Mouse (Mus musculus): ENCODE data around the gene Htatip2. TPM values are rescaled to one million over a fixed set of nuclear protein-coding genes. Genes with fewer than 3 reads are reported as not detected.
A peak's percentile ranks its signal among the peaks of the same experiment; 100 is the strongest.

Htatip2 gene
- polyA plus RNA-seq (2011; ENCODE audit: insufficient read depth, insufficient read length, low replicate concordance, missing spikeins): 22.5 and 30.4 TPM in 2 replicates

- Histone ChIP-seq H3K4me3 (replicated peaks; ENCODE audit: control insufficient read depth, low read depth, low read length) (peak within 1 kb of the TSS; percentile 79), H3K4me1 (ENCODE audit: control insufficient read depth, insufficient read depth, low read length) (peaks cover 2% of the 10 kb centered on the region; the same call in 1 of the 2 replicates), H3K27ac (ENCODE audit: control insufficient read depth, insufficient read depth, low read depth, low read length, poor library complexity) (peak within 1 kb of the TSS; percentile 81)
- 1% methylated on average over 42 of the region's 42 CpGs for WGBS
- TF ChIP-seq POLR2A (IDR thresholded peaks at IDR 0.05; ENCODE audit: borderline replicate concordance, control insufficient read depth, low read depth, low read length) (peak; percentile 82; the same call in 1 of the 2 replicates), CTCF (IDR thresholded peaks at IDR 0.05; ENCODE audit: control insufficient read depth, insufficient read depth, low read length) (no peak; the same call in 1 of the 2 replicates)
These were observed at the start of gene Htatip2 for GRCm38 (mm10) chr7:49758934-49759571. TSS of gene Htatip2 (plus strand) at chr7:49759115.

GRCm38 (mm10) chr7:49709381-49710021 lies 49.4 kb upstream of the Htatip2 start:
- Histone ChIP-seq H3K27ac (ENCODE audit: control insufficient read depth, insufficient read depth, low read depth, low read length, poor library complexity) (no peak overlapping the region), H3K4me3 (replicated peaks; ENCODE audit: control insufficient read depth, low read depth, low read length) (no peak overlapping the region), H3K4me1 (ENCODE audit: control insufficient read depth, insufficient read depth, low read length) (no peaks in the 10 kb centered on the region)
- 61% methylated on average over 9 of the region's 9 CpGs for WGBS
- TF ChIP-seq CTCF (IDR thresholded peaks at IDR 0.05; ENCODE audit: control insufficient read depth, insufficient read depth, low read length): no peak
- no peak for TF ChIP-seq POLR2A (IDR thresholded peaks at IDR 0.05; ENCODE audit: borderline replicate concordance, control insufficient read depth, low read depth, low read length)

- Histone ChIP-seq H3K27ac (ENCODE audit: control insufficient read depth, insufficient read depth, low read depth, low read length, poor library complexity) (no peak overlapping the region), H3K4me1 (ENCODE audit: control insufficient read depth, insufficient read depth, low read length) (no peaks in the 10 kb centered on the region), H3K4me3 (replicated peaks; ENCODE audit: control insufficient read depth, low read depth, low read length) (no peak overlapping the region)
- TF ChIP-seq CTCF (IDR thresholded peaks at IDR 0.05; ENCODE audit: control insufficient read depth, insufficient read depth, low read length) (no peak), POLR2A (IDR thresholded peaks at IDR 0.05; ENCODE audit: borderline replicate concordance, control insufficient read depth, low read depth, low read length) (no peak)
- WGBS: 77% methylated on average over 15 of the region's 15 CpGs
These were observed 40.8 kb upstream of the Htatip2 start for GRCm38 (mm10) chr7:49717942-49718733.

GRCm38 (mm10) chr7:49734342-49734741 lies 24.6 kb upstream of the Htatip2 start:
- TF ChIP-seq CTCF (IDR thresholded peaks at IDR 0.05; ENCODE audit: control insufficient read depth, insufficient read depth, low read length): no peak
- TF ChIP-seq POLR2A (IDR thresholded peaks at IDR 0.05; ENCODE audit: borderline replicate concordance, control insufficient read depth, low read depth, low read length): no peak
- Histone ChIP-seq H3K27ac (ENCODE audit: control insufficient read depth, insufficient read depth, low read depth, low read length, poor library complexity) (no peak overlapping the region), H3K4me1 (ENCODE audit: control insufficient read depth, insufficient read depth, low read length) (no peaks in the 10 kb centered on the region), H3K4me3 (replicated peaks; ENCODE audit: control insufficient read depth, low read depth, low read length) (no peak overlapping the region)
- 66% methylated on average over 4 of the region's 4 CpGs for WGBS

- H3K4me1 ChIP-seq (ENCODE audit: control insufficient read depth, insufficient read depth, low read length): no peaks in the 10 kb centered on the region
- no peak overlapping the region for H3K4me3 ChIP-seq (replicated peaks; ENCODE audit: control insufficient read depth, low read depth, low read length)
- WGBS: 86% methylated on average over 8 of the region's 8 CpGs
- no peak overlapping the region for H3K27ac ChIP-seq (ENCODE audit: control insufficient read depth, insufficient read depth, low read depth, low read length, poor library complexity)
- TF ChIP-seq CTCF (IDR thresholded peaks at IDR 0.05; ENCODE audit: control insufficient read depth, insufficient read depth, low read length): no peak
- no peak for TF ChIP-seq POLR2A (IDR thresholded peaks at IDR 0.05; ENCODE audit: borderline replicate concordance, control insufficient read depth, low read depth, low read length)
These were observed 19.5 kb upstream of the Htatip2 start for GRCm38 (mm10) chr7:49739448-49739847.

GRCm38 (mm10) chr7:49741474-49741873 lies 17.4 kb upstream of the Htatip2 start:
- 5% methylated on average over 5 of the region's 5 CpGs for WGBS
- Histone ChIP-seq H3K27ac (ENCODE audit: control insufficient read depth, insufficient read depth, low read depth, low read length, poor library complexity) (no peak overlapping the region), H3K4me1 (ENCODE audit: control insufficient read depth, insufficient read depth, low read length) (no peaks in the 10 kb centered on the region), H3K4me3 (replicated peaks; ENCODE audit: control insufficient read depth, low read depth, low read length) (no peak overlapping the region)
- TF ChIP-seq POLR2A (IDR thresholded peaks at IDR 0.05; ENCODE audit: borderline replicate concordance, control insufficient read depth, low read depth, low read length) (no peak), CTCF (IDR thresholded peaks at IDR 0.05; ENCODE audit: control insufficient read depth, insufficient read depth, low read length) (no peak)

- H3K4me1 ChIP-seq (ENCODE audit: control insufficient read depth, insufficient read depth, low read length): no peaks in the 10 kb centered on the region
- WGBS: 34% methylated on average over 10 of the region's 10 CpGs
- H3K27ac ChIP-seq (ENCODE audit: control insufficient read depth, insufficient read depth, low read depth, low read length, poor library complexity): no peak overlapping the region
- no peak for TF ChIP-seq CTCF (IDR thresholded peaks at IDR 0.05; ENCODE audit: control insufficient read depth, insufficient read depth, low read length)
- no peak for TF ChIP-seq POLR2A (IDR thresholded peaks at IDR 0.05; ENCODE audit: borderline replicate concordance, control insufficient read depth, low read depth, low read length)
- no peak overlapping the region for H3K4me3 ChIP-seq (replicated peaks; ENCODE audit: control insufficient read depth, low read depth, low read length)
These were observed 17.0 kb upstream of the Htatip2 start for GRCm38 (mm10) chr7:49741923-49742322.

- no peak for TF ChIP-seq POLR2A (IDR thresholded peaks at IDR 0.05; ENCODE audit: borderline replicate concordance, control insufficient read depth, low read depth, low read length)
- peak; percentile 29; the same call in 1 of the 2 replicates for TF ChIP-seq CTCF (IDR thresholded peaks at IDR 0.05; ENCODE audit: control insufficient read depth, insufficient read depth, low read length)
- H3K4me1 ChIP-seq (ENCODE audit: control insufficient read depth, insufficient read depth, low read length): no peaks in the 10 kb centered on the region; the same call in 1 of the 2 replicates
- no peak overlapping the region for H3K27ac ChIP-seq (ENCODE audit: control insufficient read depth, insufficient read depth, low read depth, low read length, poor library complexity)
- 6% methylated on average over 4 of the region's 4 CpGs for WGBS
- H3K4me3 ChIP-seq (replicated peaks; ENCODE audit: control insufficient read depth, low read depth, low read length): no peak overlapping the region
These were observed 7.8 kb upstream of the Htatip2 start for GRCm38 (mm10) chr7:49751148-49751547.

All from bone marrow, adult 2 months (tissue).